Mouse (Mus musculus) liver, embryonic 11.5 days (tissue): ENCODE measurements around the gene Otud6a. TPM values are rescaled to one million over a fixed set of nuclear protein-coding genes. Genes with fewer than 3 reads are reported as not detected.

Experiments used
- ATAC-seq: fragments of 200-750 bp; cut with Nextera tagmentation; replicated peaks from 2 replicates; pipeline ENCODE4 v1.8.0; 2017; ENCODE audit warnings: moderate number of reproducible peaks, mild to moderate bottlenecking, moderate TSS enrichment, moderate library complexity; ENCODE audit not compliant: low FRiP score
- DNase-seq: peaks from one replicate; pipeline ENCODE4 v3.0.0-alpha.2; 2017; ENCODE audit warnings: low spot score
- H3K27ac ChIP-seq: fragments of 300-500 bp; sonication (generic); 2 replicates; pipeline ENCODE4 v1.5.1; 2014; ENCODE audit warnings: mild to moderate bottlenecking, low read depth, low read length, control low read depth
- H3K27me3 ChIP-seq: fragments of 300-500 bp; sonication (generic); replicated peaks from 2 replicates; pipeline ENCODE4 v1.6.1; 2014; ENCODE audit warnings: low read length, mixed read lengths; ENCODE audit not compliant: control insufficient read depth, insufficient read depth
- H3K36me3 ChIP-seq: fragments of 300-500 bp; sonication (generic); 2 replicates; pipeline ENCODE4 v1.6.1; 2014; ENCODE audit warnings: mild to moderate bottlenecking, low read length, moderate library complexity, mixed read lengths; ENCODE audit not compliant: control insufficient read depth, insufficient read depth
- H3K4me1 ChIP-seq: fragments of 300-500 bp; sonication (generic); replicated peaks from 2 replicates; pipeline ENCODE4 v1.6.1; 2014; ENCODE audit warnings: low read length, mixed read lengths; ENCODE audit not compliant: control insufficient read depth, insufficient read depth
- H3K4me2 ChIP-seq: fragments of 300-500 bp; sonication (generic); 2 replicates; pipeline ENCODE4 v1.6.1; 2014; ENCODE audit warnings: mild to moderate bottlenecking, control low read depth, moderate library complexity
- H3K4me3 ChIP-seq: fragments of 300-500 bp; sonication (generic); 2 replicates; pipeline ENCODE4 v1.5.1; 2014; ENCODE audit warnings: low read depth, low read length, control low read depth
- H3K9ac ChIP-seq: fragments of 300-500 bp; sonication (generic); 2 replicates; pipeline ENCODE4 v1.6.1; 2014; ENCODE audit warnings: low read depth, low read length, control low read depth
- H3K9me3 ChIP-seq: fragments of 300-500 bp; sonication (generic); 2 replicates; pipeline ENCODE4 v1.6.1; 2016; ENCODE audit warnings: low read length, inconsistent platforms, mixed read lengths; ENCODE audit not compliant: control insufficient read depth
- WGBS: fragments of 180-500 bp; shearing (Covaris S2); extraction: QIAGEN DNeasy Blood & Tissue Kit; methylation state at CpG from one replicate; pipeline ENCODE4 v1.1.7; 2014; 5-methylcytosine and 5-hydroxymethylcytosine counted together
- polyA plus RNA-seq: library from polyadenylated mRNA; unstranded; fragments of >200 nt; fragmentation: Nextera tagmentation; extraction: Ambion mirVana; gene quantifications from 2 replicates; pipeline ENCODE4 v1.2.1, GENCODE M21; 2014

The Otud6a gene
- polyA plus RNA-seq: not detected in 2 replicates

DNA sequence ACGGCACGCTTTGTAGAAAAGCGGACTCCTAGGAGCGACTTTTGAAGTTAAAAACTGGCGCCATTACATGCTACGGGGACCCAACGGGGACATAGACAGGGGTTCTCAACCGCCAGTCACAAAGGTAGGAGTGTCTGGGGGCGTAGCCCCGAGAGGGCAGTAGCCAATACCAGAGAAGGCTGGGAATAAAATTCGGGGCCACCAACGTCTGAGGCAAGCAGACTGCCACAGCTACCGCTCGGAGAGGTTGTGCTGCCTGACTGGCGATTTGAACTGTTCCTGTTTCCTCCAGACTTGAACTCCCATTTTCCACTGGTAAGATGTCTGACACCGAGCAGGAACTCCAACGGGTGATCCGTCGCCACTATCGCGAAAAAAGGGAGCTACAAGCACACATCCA, at the start of gene Otud6a:
Otud6a (plus strand) TSS at position 321 of the 400 bp plus-strand sequence.
- no peaks in the 10 kb centered on the region for H3K36me3 ChIP-seq
- peaks cover 3% of the 10 kb centered on the region; the same call in 1 of the 2 replicates for H3K27me3 ChIP-seq
- no peak within 1 kb of the TSS for H3K9ac ChIP-seq
- H3K4me1 ChIP-seq: no peaks in the 10 kb centered on the region
- no peak within 1 kb of the TSS for H3K4me2 ChIP-seq
- DNase-seq (no peak), ATAC-seq (no peak)
- H3K27ac ChIP-seq: no peak within 1 kb of the TSS
- no peak within 1 kb of the TSS for H3K4me3 ChIP-seq
- H3K9me3 ChIP-seq: no peaks in the 10 kb centered on the region
- WGBS: 85% methylated on average over 21 of the region's 21 CpGs

GRCm38 (mm10) chrX:100389887-100390286, 38.9 kb upstream of the Otud6a start:
- H3K27ac ChIP-seq: no peak overlapping the region
- no peaks in the 10 kb centered on the region for H3K4me1 ChIP-seq
- H3K9me3 ChIP-seq: no peaks in the 10 kb centered on the region
- no peak for ATAC-seq
- no peak overlapping the region for H3K9ac ChIP-seq
- H3K36me3 ChIP-seq: no peaks in the 10 kb centered on the region
- no peak for DNase-seq
- H3K4me3 ChIP-seq: no peak overlapping the region
- no peak overlapping the region for H3K4me2 ChIP-seq
- 73% methylated on average over 1 of the region's 1 CpGs for WGBS
- peaks cover 5% of the 10 kb centered on the region; the same call in 1 of the 2 replicates for H3K27me3 ChIP-seq

GRCm38 (mm10) chrX:100392304-100392703, 36.5 kb upstream of the Otud6a start:
- 24% methylated on average over 6 of the region's 6 CpGs for WGBS
- no peak for DNase-seq

GRCm38 (mm10) chrX:100394223-100394861, 34.5 kb upstream of the Otud6a start:
- Histone ChIP-seq H3K27me3 (peaks cover 12% of the 10 kb centered on the region), H3K9me3 (no peaks in the 10 kb centered on the region), H3K36me3 (no peaks in the 10 kb centered on the region), H3K4me2 (no peak overlapping the region), H3K4me3 (no peak overlapping the region), H3K9ac (no peak overlapping the region), H3K4me1 (no peaks in the 10 kb centered on the region), H3K27ac (no peak overlapping the region)
- DNase-seq: no peak
- WGBS: 68% methylated on average over 7 of the region's 7 CpGs
- ATAC-seq: peak; percentile 67

More at GRCm38 (mm10) chrX:100392304-100392703, 36.5 kb upstream of the Otud6a start:
- H3K9ac ChIP-seq: no peak overlapping the region
- no peaks in the 10 kb centered on the region for H3K9me3 ChIP-seq
- no peak overlapping the region for H3K4me2 ChIP-seq
- H3K4me1 ChIP-seq: no peaks in the 10 kb centered on the region
- H3K27ac ChIP-seq: no peak overlapping the region
- H3K4me3 ChIP-seq: no peak overlapping the region
- no peak for ATAC-seq
- peaks cover 5% of the 10 kb centered on the region for H3K27me3 ChIP-seq
- H3K36me3 ChIP-seq: no peaks in the 10 kb centered on the region

DNA sequence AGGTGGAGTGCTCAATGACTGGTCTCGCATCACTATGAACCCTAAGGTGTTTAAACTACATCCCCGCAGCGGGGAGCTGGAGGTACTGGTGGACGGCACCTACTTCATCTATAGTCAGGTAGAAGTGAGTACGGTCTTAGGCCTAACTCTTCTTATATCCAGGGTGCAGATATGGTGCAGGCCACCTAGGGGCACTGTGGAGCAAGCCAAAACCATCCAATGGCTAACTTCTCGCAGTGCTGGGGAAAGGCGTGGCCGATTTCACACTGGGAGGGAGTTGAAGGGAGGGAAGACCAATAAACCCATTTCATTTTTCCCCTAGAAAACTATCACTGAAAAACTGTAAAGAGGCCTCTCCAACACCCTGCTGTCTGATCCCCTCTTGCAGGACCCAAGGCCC, 33.8 kb upstream of the Otud6a start:
- 78% methylated on average over 8 of the region's 8 CpGs for WGBS
- H3K36me3 ChIP-seq: no peaks in the 10 kb centered on the region
- ATAC-seq (peak; percentile 67), DNase-seq (no peak)
- no peak overlapping the region for H3K9ac ChIP-seq
- H3K9me3 ChIP-seq: no peaks in the 10 kb centered on the region
- no peak overlapping the region for H3K27ac ChIP-seq
- H3K4me3 ChIP-seq: no peak overlapping the region
- H3K4me1 ChIP-seq: no peaks in the 10 kb centered on the region
- no peak overlapping the region for H3K4me2 ChIP-seq
- H3K27me3 ChIP-seq: peaks cover 15% of the 10 kb centered on the region

- Histone ChIP-seq H3K9ac (no peak overlapping the region), H3K4me1 (no peaks in the 10 kb centered on the region), H3K9me3 (no peaks in the 10 kb centered on the region), H3K27ac (no peak overlapping the region), H3K4me3 (no peak overlapping the region), H3K36me3 (no peaks in the 10 kb centered on the region), H3K4me2 (no peak overlapping the region), H3K27me3 (peaks cover 14% of the 10 kb centered on the region)
- ATAC-seq (no peak), DNase-seq (no peak)
Observed at GRCm38 (mm10) chrX:100400900-100401299, 27.9 kb upstream of the Otud6a start.

DNA sequence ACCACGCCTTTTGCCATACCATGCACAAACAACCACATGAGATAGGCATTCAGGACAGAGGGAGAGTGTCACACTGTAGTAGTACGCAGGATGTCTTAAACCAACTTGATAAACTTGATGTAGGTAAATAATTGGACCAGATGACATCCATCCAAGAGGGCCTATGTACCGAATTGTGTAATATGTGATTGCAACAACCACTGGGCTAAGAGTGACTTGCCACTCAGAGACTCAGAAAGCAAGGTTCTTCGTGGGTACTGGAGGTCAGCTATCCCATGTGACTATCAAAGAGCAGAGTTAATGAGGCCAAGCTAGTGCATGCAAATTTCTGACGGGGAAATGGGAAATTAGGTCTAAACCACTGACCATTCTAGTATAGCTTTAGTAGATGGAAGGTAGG, 27.2 kb upstream of the Otud6a start:
- H3K9ac ChIP-seq: no peak overlapping the region
- no peak overlapping the region for H3K4me3 ChIP-seq
- ATAC-seq (no peak), DNase-seq (no peak)
- H3K4me2 ChIP-seq: no peak overlapping the region
- H3K9me3 ChIP-seq: no peaks in the 10 kb centered on the region
- peaks cover 14% of the 10 kb centered on the region for H3K27me3 ChIP-seq
- H3K27ac ChIP-seq: no peak overlapping the region
- WGBS: 75% methylated on average over 5 of the region's 5 CpGs
- H3K4me1 ChIP-seq: no peaks in the 10 kb centered on the region
- H3K36me3 ChIP-seq: no peaks in the 10 kb centered on the region

- H3K27ac ChIP-seq: no peak overlapping the region
- ATAC-seq: no peak
- H3K9ac ChIP-seq: no peak overlapping the region
- DNase-seq: no peak
- no peaks in the 10 kb centered on the region; the same call in 1 of the 2 replicates for H3K27me3 ChIP-seq
- no peaks in the 10 kb centered on the region for H3K4me1 ChIP-seq
- 88% methylated on average over 1 of the region's 1 CpGs for WGBS
- no peak overlapping the region for H3K4me3 ChIP-seq
- no peak overlapping the region for H3K4me2 ChIP-seq
- no peaks in the 10 kb centered on the region for H3K9me3 ChIP-seq
- H3K36me3 ChIP-seq: no peaks in the 10 kb centered on the region
Observed at GRCm38 (mm10) chrX:100409245-100409644, 19.6 kb upstream of the Otud6a start.

DNA sequence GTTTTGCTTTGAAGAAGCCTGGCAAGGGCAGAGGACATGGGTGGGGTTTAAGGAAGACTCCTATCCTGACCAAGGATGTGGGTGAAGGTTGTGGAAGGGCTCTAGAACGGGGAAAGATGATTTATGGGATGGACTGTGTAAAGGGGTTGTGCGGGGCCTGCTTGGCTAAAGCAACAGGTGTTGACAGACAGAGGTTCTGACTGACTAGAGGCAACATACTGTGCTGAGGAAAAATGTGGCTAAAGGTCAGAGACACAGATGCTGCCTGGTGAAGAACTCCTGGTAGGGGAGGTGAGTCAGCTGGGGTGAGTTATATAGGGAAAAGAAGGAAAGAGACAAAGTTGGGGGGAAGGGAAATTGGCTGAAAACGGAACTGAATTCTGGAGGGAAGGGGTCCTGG, 3.5 kb downstream of the Otud6a start:
- Histone ChIP-seq H3K9me3 (no peaks in the 10 kb centered on the region), H3K27me3 (peaks cover 6% of the 10 kb centered on the region; the same call in 1 of the 2 replicates), H3K4me2 (no peak overlapping the region), H3K4me3 (no peak overlapping the region), H3K27ac (no peak overlapping the region), H3K4me1 (no peaks in the 10 kb centered on the region), H3K36me3 (no peaks in the 10 kb centered on the region), H3K9ac (no peak overlapping the region)
- no peak for DNase-seq
- 68% methylated on average over 3 of the region's 3 CpGs for WGBS
- ATAC-seq: no peak
